Mouse (Mus musculus) embryonic facial prominence, embryonic 11.5 days (tissue): Measurements from ENCODE around the gene Lrsam1. TPM values are rescaled to one million over a fixed set of nuclear protein-coding genes. Genes with fewer than 3 reads are reported as not detected.

Source experiments
- ATAC-seq: fragments of 200-750 bp; cut with Nextera tagmentation; replicated peaks from 2 replicates; pipeline ENCODE4 v1.8.0; 2017; ENCODE audit warnings: low read depth; ENCODE audit not compliant: insufficient number of reproducible peaks, low FRiP score, low TSS enrichment
- DNase-seq: peaks from one replicate; pipeline ENCODE4 v3.0.0-alpha.2; 2015; ENCODE audit warnings: low spot score
- H3K27ac ChIP-seq: fragments of 300-500 bp; sonication (generic); replicated peaks from 2 replicates; pipeline ENCODE4 v1.5.1; 2014; ENCODE audit warnings: mild to moderate bottlenecking, low read depth, low read length, control low read depth
- H3K27me3 ChIP-seq: fragments of 300-500 bp; sonication (generic); 2 replicates; pipeline ENCODE4 v1.6.1; 2014; ENCODE audit warnings: mild to moderate bottlenecking, low read length, moderate library complexity, mixed read lengths; ENCODE audit not compliant: control insufficient read depth, insufficient read depth
- H3K36me3 ChIP-seq: fragments of 300-500 bp; sonication (generic); replicated peaks from 2 replicates; pipeline ENCODE4 v1.6.1; 2014; ENCODE audit warnings: low read depth, mild to moderate bottlenecking, low read length, moderate library complexity, mixed read lengths; ENCODE audit not compliant: control insufficient read depth, insufficient read depth
- H3K4me1 ChIP-seq: fragments of 300-500 bp; sonication (generic); 2 replicates; pipeline ENCODE4 v1.6.1; 2014; ENCODE audit warnings: low read length, mixed read lengths; ENCODE audit not compliant: control insufficient read depth, insufficient read depth
- H3K4me2 ChIP-seq: fragments of 300-500 bp; sonication (generic); 2 replicates; pipeline ENCODE4 v1.6.1; 2014; ENCODE audit warnings: low read depth, mild to moderate bottlenecking, control low read depth, low read length, moderate library complexity
- H3K4me3 ChIP-seq: fragments of 300-500 bp; sonication (generic); 2 replicates; pipeline ENCODE4 v1.5.1; 2014; ENCODE audit warnings: low read depth, low read length, control low read depth
- H3K9ac ChIP-seq: fragments of 300-500 bp; sonication (generic); replicated peaks from 2 replicates; pipeline ENCODE4 v1.6.1; 2014; ENCODE audit warnings: mild to moderate bottlenecking, control low read depth, low read length
- H3K9me3 ChIP-seq: fragments of 300-500 bp; sonication (generic); replicated peaks from 2 replicates; pipeline ENCODE4 v1.6.1; 2016; ENCODE audit warnings: mild to moderate bottlenecking, low read length, inconsistent platforms, mixed read lengths; ENCODE audit not compliant: control insufficient read depth
- WGBS: fragments of 180-500 bp; shearing (Covaris S2); extraction: QIAGEN DNeasy Blood & Tissue Kit; methylation state at CpG from one replicate; pipeline ENCODE4 v1.1.7; 2014; 5-methylcytosine and 5-hydroxymethylcytosine counted together
- polyA plus RNA-seq: library from polyadenylated mRNA; unstranded; fragments of >200 nt; fragmentation: Nextera tagmentation; extraction: Ambion mirVana; gene quantifications from 2 replicates; pipeline ENCODE4 v1.2.1, GENCODE M21; 2014

Gene Lrsam1
- polyA plus RNA-seq, 1 experiment from 2014 or later: 5.2 TPM

GRCm38 (mm10) chr2:32990167-32990832 lies 28.9 kb upstream of the Lrsam1 start:
- Histone ChIP-seq H3K4me2 (no peak overlapping the region), H3K4me1 (no peaks in the 10 kb centered on the region), H3K4me3 (no peak overlapping the region), H3K9ac (no peak overlapping the region), H3K27ac (no peak overlapping the region), H3K9me3 (no peaks in the 10 kb centered on the region), H3K36me3 (no peaks in the 10 kb centered on the region), H3K27me3 (no peaks in the 10 kb centered on the region)
- DNase-seq (peak; percentile 43), ATAC-seq (no peak)
- 53% methylated on average over 13 of the region's 13 CpGs for WGBS

GRCm38 (mm10) chr2:32989376-32989775 lies 28.0 kb upstream of the Lrsam1 start:
- Histone ChIP-seq H3K9me3 (no peaks in the 10 kb centered on the region), H3K9ac (no peak overlapping the region), H3K4me3 (no peak overlapping the region), H3K27me3 (no peaks in the 10 kb centered on the region), H3K36me3 (no peaks in the 10 kb centered on the region), H3K4me1 (no peaks in the 10 kb centered on the region), H3K4me2 (no peak overlapping the region), H3K27ac (no peak overlapping the region)
- DNase-seq: no peak
- ATAC-seq: no peak
- 85% methylated on average over 3 of the region's 3 CpGs for WGBS

GRCm38 (mm10) chr2:32985844-32986243 lies 24.4 kb upstream of the Lrsam1 start:
- peaks cover 2% of the 10 kb centered on the region; the same call in 1 of the 2 replicates for H3K4me1 ChIP-seq
- 64% methylated on average over 8 of the region's 8 CpGs for WGBS
- no peaks in the 10 kb centered on the region for H3K36me3 ChIP-seq
- no peaks in the 10 kb centered on the region for H3K27me3 ChIP-seq
- H3K9me3 ChIP-seq: no peaks in the 10 kb centered on the region
- H3K27ac ChIP-seq: no peak overlapping the region
- no peak overlapping the region for H3K4me2 ChIP-seq
- ATAC-seq (no peak), DNase-seq (no peak)
- no peak overlapping the region for H3K4me3 ChIP-seq
- H3K9ac ChIP-seq: no peak overlapping the region

- H3K4me2 ChIP-seq: no peak overlapping the region
- DNase-seq (no peak), ATAC-seq (no peak)
- no peaks in the 10 kb centered on the region for H3K27me3 ChIP-seq
- H3K4me3 ChIP-seq: no peak overlapping the region
- no peak overlapping the region for H3K27ac ChIP-seq
- H3K9me3 ChIP-seq: no peaks in the 10 kb centered on the region
- no peak overlapping the region for H3K9ac ChIP-seq
- H3K36me3 ChIP-seq: no peaks in the 10 kb centered on the region
- WGBS: 52% methylated on average over 6 of the region's 6 CpGs
- peaks cover 2% of the 10 kb centered on the region; the same call in 1 of the 2 replicates for H3K4me1 ChIP-seq
Measured at GRCm38 (mm10) chr2:32983617-32984016, 22.2 kb upstream of the Lrsam1 start.

GRCm38 (mm10) chr2:32982700-32983099 lies 21.3 kb upstream of the Lrsam1 start:
- H3K4me1 ChIP-seq: peaks cover 2% of the 10 kb centered on the region; the same call in 1 of the 2 replicates
- no peak overlapping the region for H3K9ac ChIP-seq
- H3K4me2 ChIP-seq: peak overlapping the region; percentile 99
- H3K27ac ChIP-seq: no peak overlapping the region
- H3K27me3 ChIP-seq: no peaks in the 10 kb centered on the region
- H3K4me3 ChIP-seq: peak overlapping the region; percentile 73
- no peaks in the 10 kb centered on the region for H3K36me3 ChIP-seq
- no peaks in the 10 kb centered on the region for H3K9me3 ChIP-seq
- WGBS: 3% methylated on average over 4 of the region's 4 CpGs
- no peak for ATAC-seq
- DNase-seq: no peak

GRCm38 (mm10) chr2:32981725-32982271 lies 20.4 kb upstream of the Lrsam1 start, which contains the start of gene Slc2a8:
Slc2a8 (minus strand) TSS chr2:32982083.
- Histone ChIP-seq H3K9me3 (no peaks in the 10 kb centered on the region), H3K36me3 (no peaks in the 10 kb centered on the region), H3K4me2 (peak within 1 kb of the TSS; percentile 99), H3K9ac (peak within 1 kb of the TSS; percentile 80), H3K27me3 (no peaks in the 10 kb centered on the region), H3K27ac (no peak within 1 kb of the TSS), H3K4me3 (peak within 1 kb of the TSS; percentile 73), H3K4me1 (peaks cover 2% of the 10 kb centered on the region; the same call in 1 of the 2 replicates)
- under 1% methylated on average over 50 of the region's 50 CpGs for WGBS
- ATAC-seq (peak; percentile 99), DNase-seq (peak; percentile 95)

- no peak for DNase-seq
- no peaks in the 10 kb centered on the region for H3K27me3 ChIP-seq
- WGBS: under 1% methylated on average over 21 of the region's 23 CpGs
Measured at GRCm38 (mm10) chr2:32981281-32981680, 19.9 kb upstream of the Lrsam1 start.

GRCm38 (mm10) chr2:32979675-32980074 lies 18.3 kb upstream of the Lrsam1 start:
- WGBS: 87% methylated on average over 7 of the region's 7 CpGs
- no peak for DNase-seq
- H3K4me1 ChIP-seq: peaks cover 2% of the 10 kb centered on the region; the same call in 1 of the 2 replicates
- no peak for ATAC-seq
- no peaks in the 10 kb centered on the region for H3K27me3 ChIP-seq
- H3K36me3 ChIP-seq: no peaks in the 10 kb centered on the region
- H3K4me3 ChIP-seq: no peak overlapping the region
- no peak overlapping the region for H3K27ac ChIP-seq
- no peak overlapping the region for H3K4me2 ChIP-seq
- H3K9me3 ChIP-seq: no peaks in the 10 kb centered on the region
- H3K9ac ChIP-seq: no peak overlapping the region

More at GRCm38 (mm10) chr2:32981281-32981680, 19.9 kb upstream of the Lrsam1 start:
- peak overlapping the region; percentile 80 for H3K9ac ChIP-seq
- H3K27ac ChIP-seq: no peak overlapping the region
- H3K4me2 ChIP-seq: peak overlapping the region; percentile 99
- peak; percentile 25 for ATAC-seq
- peak overlapping the region; percentile 73 for H3K4me3 ChIP-seq
- H3K9me3 ChIP-seq: no peaks in the 10 kb centered on the region
- no peaks in the 10 kb centered on the region for H3K36me3 ChIP-seq
- peaks cover 2% of the 10 kb centered on the region; the same call in 1 of the 2 replicates for H3K4me1 ChIP-seq
